Mouse (Mus musculus) limb, embryonic 10.5 days (tissue): ENCODE measurements around the gene Osbpl5. TPM values are rescaled to one million over a fixed set of nuclear protein-coding genes. Genes with fewer than 3 reads are reported as not detected.

Source experiments
- DNase-seq: peaks from one replicate; pipeline ENCODE4 v3.0.0-alpha.2; 2017; ENCODE audit warnings: low spot score
- H3K27ac ChIP-seq: fragments of 300-500 bp; sonication (generic); 2 replicates; pipeline ENCODE4 v1.5.1; 2016; ENCODE audit warnings: mild to moderate bottlenecking
- H3K27me3 ChIP-seq: fragments of 300-500 bp; sonication (generic); 2 replicates; pipeline ENCODE4 v1.6.1; 2016; ENCODE audit warnings: low read depth, mild to moderate bottlenecking; ENCODE audit not compliant: poor library complexity, severe bottlenecking
- H3K36me3 ChIP-seq: fragments of 300-500 bp; sonication (generic); 2 replicates; pipeline ENCODE4 v1.6.1; 2016; ENCODE audit warnings: mild to moderate bottlenecking, moderate library complexity
- H3K4me1 ChIP-seq: fragments of 300-500 bp; sonication (generic); 2 replicates; pipeline ENCODE4 v1.6.1; 2016
- H3K4me3 ChIP-seq: fragments of 300-500 bp; sonication (generic); 2 replicates; pipeline ENCODE4 v1.5.1; 2016; ENCODE audit warnings: mild to moderate bottlenecking, moderate library complexity
- H3K9me3 ChIP-seq: fragments of 300-500 bp; sonication (generic); replicated peaks from 2 replicates; pipeline ENCODE4 v1.6.1; 2016; ENCODE audit warnings: mild to moderate bottlenecking
- WGBS: fragments of 180-500 bp; shearing (Covaris S2); methylation state at CpG from one replicate; pipeline ENCODE4 v1.1.7; 2016; 5-methylcytosine and 5-hydroxymethylcytosine counted together
- polyA plus RNA-seq: library from polyadenylated mRNA; unstranded; fragments of >200 nt; fragmentation: Nextera tagmentation; extraction: Ambion mirVana; gene quantifications from 2 replicates; pipeline ENCODE4 v1.2.1, GENCODE M21; 2016

Osbpl5 gene
- polyA plus RNA-seq, 1 experiment from 2014 or later: 19.9 TPM

GRCm38 (mm10) chr7:143713421-143713820, 43.4 kb downstream of the Osbpl5 start:
- no peaks in the 10 kb centered on the region for H3K9me3 ChIP-seq
- H3K27me3 ChIP-seq: no peaks in the 10 kb centered on the region
- H3K27ac ChIP-seq: no peak overlapping the region
- no peak for DNase-seq
- peaks cover 42% of the 10 kb centered on the region for H3K36me3 ChIP-seq
- 0 out of 2 replicates have a peak, but pooled peaks cover 14% of the 10 kb centered on the region for H3K4me1 ChIP-seq
- WGBS: 76% methylated on average over 4 of the region's 4 CpGs
- H3K4me3 ChIP-seq: no peak overlapping the region

GRCm38 (mm10) chr7:143712771-143713348, 43.9 kb downstream of the Osbpl5 start:
- 91% methylated on average over 8 of the region's 8 CpGs for WGBS
- DNase-seq: no peak
- Histone ChIP-seq H3K9me3 (no peaks in the 10 kb centered on the region), H3K4me3 (no peak overlapping the region), H3K4me1 (0 out of 2 replicates have a peak, but pooled peaks cover 14% of the 10 kb centered on the region), H3K27ac (no peak overlapping the region), H3K27me3 (no peaks in the 10 kb centered on the region), H3K36me3 (peaks cover 45% of the 10 kb centered on the region)

GRCm38 (mm10) chr7:143712023-143712422, 44.8 kb downstream of the Osbpl5 start:
- Histone ChIP-seq H3K36me3 (peaks cover 45% of the 10 kb centered on the region), H3K27me3 (no peaks in the 10 kb centered on the region), H3K4me3 (no peak overlapping the region), H3K9me3 (no peaks in the 10 kb centered on the region), H3K27ac (no peak overlapping the region; the same call in 1 of the 2 replicates), H3K4me1 (0 out of 2 replicates have a peak, but pooled peaks cover 14% of the 10 kb centered on the region)
- 89% methylated on average over 4 of the region's 4 CpGs for WGBS
- DNase-seq: no peak

- Histone ChIP-seq H3K27ac (no peak overlapping the region), H3K36me3 (peaks cover 45% of the 10 kb centered on the region), H3K4me1 (0 out of 2 replicates have a peak, but pooled peaks cover 14% of the 10 kb centered on the region), H3K4me3 (no peak overlapping the region), H3K27me3 (no peaks in the 10 kb centered on the region), H3K9me3 (no peaks in the 10 kb centered on the region)
- WGBS: 79% methylated on average over 7 of the region's 7 CpGs
- no peak for DNase-seq
These were observed 45.4 kb downstream of the Osbpl5 start for GRCm38 (mm10) chr7:143711381-143711780.

- WGBS: 86% methylated on average over 7 of the region's 7 CpGs
- DNase-seq: no peak
- Histone ChIP-seq H3K27me3 (no peaks in the 10 kb centered on the region), H3K9me3 (no peaks in the 10 kb centered on the region), H3K36me3 (peaks cover 41% of the 10 kb centered on the region; the same call in 1 of the 2 replicates), H3K4me1 (0 out of 2 replicates have a peak, but pooled peaks cover 14% of the 10 kb centered on the region), H3K4me3 (no peak overlapping the region), H3K27ac (no peak overlapping the region)
These were observed 47.4 kb downstream of the Osbpl5 start for GRCm38 (mm10) chr7:143709395-143709794.

GRCm38 (mm10) chr7:143706697-143707438, 49.9 kb downstream of the Osbpl5 start:
- Histone ChIP-seq H3K4me1 (0 out of 2 replicates have a peak, but pooled peaks cover 5% of the 10 kb centered on the region), H3K9me3 (no peaks in the 10 kb centered on the region), H3K27me3 (no peaks in the 10 kb centered on the region), H3K4me3 (no peak overlapping the region), H3K27ac (0 out of 2 replicates have a peak overlapping the region, but pooled peaks have one; percentile 11), H3K36me3 (peaks cover 32% of the 10 kb centered on the region)
- 35% methylated on average over 7 of the region's 7 CpGs for WGBS
- peak; percentile 91 for DNase-seq

GRCm38 (mm10) chr7:143696140-143696539, 60.6 kb downstream of the Osbpl5 start:
- Histone ChIP-seq H3K36me3 (peaks cover 49% of the 10 kb centered on the region), H3K4me1 (no peaks in the 10 kb centered on the region), H3K27ac (no peak overlapping the region), H3K9me3 (no peaks in the 10 kb centered on the region), H3K27me3 (no peaks in the 10 kb centered on the region), H3K4me3 (no peak overlapping the region)
- DNase-seq: no peak
- WGBS: 71% methylated on average over 2 of the region's 2 CpGs

- peaks cover 65% of the 10 kb centered on the region for H3K36me3 ChIP-seq
- H3K4me3 ChIP-seq: no peak overlapping the region
- 95% methylated on average over 7 of the region's 7 CpGs for WGBS
- H3K4me1 ChIP-seq: no peaks in the 10 kb centered on the region
- H3K27ac ChIP-seq: no peak overlapping the region
- H3K27me3 ChIP-seq: no peaks in the 10 kb centered on the region
- no peak for DNase-seq
- no peaks in the 10 kb centered on the region for H3K9me3 ChIP-seq
These were observed 62.2 kb downstream of the Osbpl5 start for GRCm38 (mm10) chr7:143694550-143694949.

GRCm38 (mm10) chr7:143692746-143693510, 63.9 kb downstream of the Osbpl5 start:
- no peak overlapping the region for H3K27ac ChIP-seq
- no peak for DNase-seq
- WGBS: 91% methylated on average over 12 of the region's 12 CpGs
- H3K4me1 ChIP-seq: no peaks in the 10 kb centered on the region
- H3K9me3 ChIP-seq: no peaks in the 10 kb centered on the region
- peaks cover 72% of the 10 kb centered on the region for H3K36me3 ChIP-seq
- H3K4me3 ChIP-seq: no peak overlapping the region
- no peaks in the 10 kb centered on the region for H3K27me3 ChIP-seq

- H3K4me1 ChIP-seq: no peaks in the 10 kb centered on the region
- no peak overlapping the region for H3K27ac ChIP-seq
- H3K9me3 ChIP-seq: no peaks in the 10 kb centered on the region
- peaks cover 72% of the 10 kb centered on the region for H3K36me3 ChIP-seq
- DNase-seq: no peak
- H3K4me3 ChIP-seq: no peak overlapping the region
- 0 out of 2 replicates have a peak, but pooled peaks cover under 1% of the 10 kb centered on the region for H3K27me3 ChIP-seq
- WGBS: 94% methylated on average over 4 of the region's 4 CpGs
These were observed 64.9 kb downstream of the Osbpl5 start for GRCm38 (mm10) chr7:143691909-143692308.

- 90% methylated on average over 5 of the region's 5 CpGs for WGBS
- Histone ChIP-seq H3K4me1 (no peaks in the 10 kb centered on the region), H3K9me3 (no peaks in the 10 kb centered on the region), H3K36me3 (peaks cover 72% of the 10 kb centered on the region), H3K4me3 (no peak overlapping the region), H3K27me3 (0 out of 2 replicates have a peak, but pooled peaks cover 7% of the 10 kb centered on the region), H3K27ac (no peak overlapping the region)
- no peak for DNase-seq
These were observed 65.6 kb downstream of the Osbpl5 start for GRCm38 (mm10) chr7:143691181-143691580.

GRCm38 (mm10) chr7:143689946-143690345, 66.8 kb downstream of the Osbpl5 start:
- WGBS: 76% methylated on average over 4 of the region's 4 CpGs
- Histone ChIP-seq H3K4me3 (no peak overlapping the region), H3K4me1 (peaks cover 4% of the 10 kb centered on the region; the same call in 1 of the 2 replicates), H3K27ac (no peak overlapping the region), H3K36me3 (peaks cover 60% of the 10 kb centered on the region), H3K27me3 (peaks cover 15% of the 10 kb centered on the region; the same call in 1 of the 2 replicates), H3K9me3 (no peaks in the 10 kb centered on the region)
- no peak for DNase-seq
